Mouse (Mus musculus) hindbrain, embryonic 12.5 days (tissue): Measurements from ENCODE around the gene Soat1. TPM values are rescaled to one million over a fixed set of nuclear protein-coding genes. Genes with fewer than 3 reads are reported as not detected.
"Not testable (repeated sequence)": the region's sequence is repeated elsewhere in the genome, so short reads cannot be mapped to it uniquely, and the experiment has no call there.

ENCODE experiments used
- ATAC-seq: fragments of 200-750 bp; cut with Nextera tagmentation; 2 replicates; pipeline ENCODE4 v1.8.0; 2017; ENCODE audit warnings: moderate TSS enrichment; ENCODE audit not compliant: low FRiP score
- H3K27ac ChIP-seq: fragments of 300-500 bp; sonication (generic); 2 replicates; pipeline ENCODE4 v1.5.1; 2016; ENCODE audit warnings: mild to moderate bottlenecking
- H3K27me3 ChIP-seq: fragments of 300-500 bp; sonication (generic); 2 replicates; pipeline ENCODE4 v1.6.1; 2016; ENCODE audit warnings: mild to moderate bottlenecking
- H3K36me3 ChIP-seq: fragments of 300-500 bp; sonication (generic); 2 replicates; pipeline ENCODE4 v1.6.1; 2016; ENCODE audit warnings: mild to moderate bottlenecking
- H3K4me1 ChIP-seq: fragments of 300-500 bp; sonication (generic); 2 replicates; pipeline ENCODE4 v1.6.1; 2016
- H3K4me2 ChIP-seq: fragments of 300-500 bp; sonication (generic); replicated peaks from 2 replicates; pipeline ENCODE4 v1.6.1; 2016; ENCODE audit warnings: mild to moderate bottlenecking
- H3K4me3 ChIP-seq: fragments of 300-500 bp; sonication (generic); 2 replicates; pipeline ENCODE4 v1.5.1; 2016; ENCODE audit warnings: mild to moderate bottlenecking
- H3K9ac ChIP-seq: fragments of 300-500 bp; sonication (generic); 2 replicates; pipeline ENCODE4 v1.6.1; 2016; ENCODE audit warnings: mild to moderate bottlenecking, moderate library complexity
- H3K9me3 ChIP-seq: fragments of 300-500 bp; sonication (generic); replicated peaks from 2 replicates; pipeline ENCODE4 v1.6.1; 2016; ENCODE audit warnings: mild to moderate bottlenecking
- WGBS: fragments of 180-500 bp; shearing (Covaris S2); methylation state at CpG from one replicate; pipeline ENCODE4 v1.1.7; 2016; 5-methylcytosine and 5-hydroxymethylcytosine counted together
- polyA plus RNA-seq: library from polyadenylated mRNA; unstranded; fragments of >200 nt; fragmentation: Nextera tagmentation; extraction: Ambion mirVana; gene quantifications from 2 replicates; pipeline ENCODE4 v1.2.1, GENCODE M21; 2016

Gene Soat1
- polyA plus RNA-seq, 1 experiment from 2014 or later: 24.4 TPM

GRCm38 (mm10) chr1:156418170-156418569 lies 56.0 kb downstream of the Soat1 start:
- Histone ChIP-seq H3K4me3 (no peak overlapping the region), H3K27ac (no peak overlapping the region), H3K9ac (no peak overlapping the region), H3K4me2 (no peak overlapping the region), H3K4me1 (no peaks in the 10 kb centered on the region; the same call in 1 of the 2 replicates), H3K27me3 (no peaks in the 10 kb centered on the region), H3K36me3 (no peaks in the 10 kb centered on the region), H3K9me3 (no peaks in the 10 kb centered on the region)
- WGBS: 64% methylated on average over 4 of the region's 4 CpGs
- ATAC-seq: no peak

- Histone ChIP-seq H3K4me1 (no peaks in the 10 kb centered on the region), H3K4me2 (no peak overlapping the region), H3K9ac (no peak overlapping the region), H3K4me3 (no peak overlapping the region), H3K27me3 (no peaks in the 10 kb centered on the region), H3K9me3 (no peaks in the 10 kb centered on the region), H3K27ac (no peak overlapping the region), H3K36me3 (no peaks in the 10 kb centered on the region)
- WGBS: 58% methylated on average over 4 of the region's 4 CpGs
- ATAC-seq: no peak
These were observed 65.6 kb downstream of the Soat1 start for GRCm38 (mm10) chr1:156408521-156408920.

GRCm38 (mm10) chr1:156408004-156408403 lies 66.1 kb downstream of the Soat1 start:
- H3K36me3 ChIP-seq: no peaks in the 10 kb centered on the region
- no peaks in the 10 kb centered on the region for H3K9me3 ChIP-seq
- H3K9ac ChIP-seq: no peak overlapping the region
- no peaks in the 10 kb centered on the region for H3K4me1 ChIP-seq
- H3K4me3 ChIP-seq: no peak overlapping the region
- H3K4me2 ChIP-seq: no peak overlapping the region
- ATAC-seq: no peak
- WGBS: 74% methylated on average over 3 of the region's 3 CpGs
- no peak overlapping the region for H3K27ac ChIP-seq
- no peaks in the 10 kb centered on the region for H3K27me3 ChIP-seq

- no peak overlapping the region for H3K4me3 ChIP-seq
- 34% methylated on average over 10 of the region's 10 CpGs for WGBS
- H3K4me2 ChIP-seq: no peak overlapping the region
- ATAC-seq: no peak
- no peak overlapping the region for H3K27ac ChIP-seq
- H3K4me1 ChIP-seq: no peaks in the 10 kb centered on the region
- H3K9ac ChIP-seq: no peak overlapping the region
- H3K9me3 ChIP-seq: no peaks in the 10 kb centered on the region
- H3K27me3 ChIP-seq: no peaks in the 10 kb centered on the region
- H3K36me3 ChIP-seq: no peaks in the 10 kb centered on the region
These were observed 70.9 kb downstream of the Soat1 start for GRCm38 (mm10) chr1:156403251-156403650.

- no peak overlapping the region for H3K4me3 ChIP-seq
- H3K9me3 ChIP-seq: no peaks in the 10 kb centered on the region
- no peaks in the 10 kb centered on the region for H3K36me3 ChIP-seq
- no peaks in the 10 kb centered on the region for H3K27me3 ChIP-seq
- no peak overlapping the region for H3K4me2 ChIP-seq
- H3K27ac ChIP-seq: no peak overlapping the region
- no peaks in the 10 kb centered on the region for H3K4me1 ChIP-seq
- ATAC-seq: no peak
- 50% methylated on average over 2 of the region's 2 CpGs for WGBS
- H3K9ac ChIP-seq: no peak overlapping the region
These were observed 71.6 kb downstream of the Soat1 start for GRCm38 (mm10) chr1:156402491-156402890.

- WGBS: 88% methylated on average over 3 of the region's 3 CpGs
- not testable (repeated sequence) for H3K9ac ChIP-seq
These were observed 74.0 kb downstream of the Soat1 start for GRCm38 (mm10) chr1:156400159-156400558.

GRCm38 (mm10) chr1:156393148-156393547 lies 81.0 kb downstream of the Soat1 start:
- H3K27me3 ChIP-seq: no peaks in the 10 kb centered on the region
- no peak overlapping the region for H3K27ac ChIP-seq
- ATAC-seq: no peak
- no peaks in the 10 kb centered on the region for H3K9me3 ChIP-seq
- no peak overlapping the region for H3K4me2 ChIP-seq
- H3K4me1 ChIP-seq: no peaks in the 10 kb centered on the region
- H3K9ac ChIP-seq: no peak overlapping the region
- 84% methylated on average over 4 of the region's 4 CpGs for WGBS
- no peak overlapping the region for H3K4me3 ChIP-seq
- H3K36me3 ChIP-seq: no peaks in the 10 kb centered on the region

More at GRCm38 (mm10) chr1:156400159-156400558, 74.0 kb downstream of the Soat1 start:
- not testable (repeated sequence) for H3K4me3 ChIP-seq, H3K27ac ChIP-seq, H3K36me3 ChIP-seq, H3K4me1 ChIP-seq, H3K9me3 ChIP-seq, H3K4me2 ChIP-seq, ATAC-seq, H3K27me3 ChIP-seq

GRCm38 (mm10) chr1:156386880-156387279 lies 87.3 kb downstream of the Soat1 start:
- ATAC-seq: no peak
- H3K4me1 ChIP-seq: no peaks in the 10 kb centered on the region
- H3K4me2 ChIP-seq: no peak overlapping the region
- 78% methylated on average over 3 of the region's 3 CpGs for WGBS
- H3K4me3 ChIP-seq: no peak overlapping the region
- no peak overlapping the region for H3K27ac ChIP-seq
- H3K27me3 ChIP-seq: no peaks in the 10 kb centered on the region
- H3K9me3 ChIP-seq: no peaks in the 10 kb centered on the region
- H3K36me3 ChIP-seq: no peaks in the 10 kb centered on the region
- no peak overlapping the region for H3K9ac ChIP-seq

- Histone ChIP-seq H3K36me3 (no peaks in the 10 kb centered on the region), H3K27ac (no peak overlapping the region), H3K27me3 (no peaks in the 10 kb centered on the region), H3K9ac (no peak overlapping the region), H3K9me3 (no peaks in the 10 kb centered on the region), H3K4me3 (no peak overlapping the region), H3K4me1 (no peaks in the 10 kb centered on the region), H3K4me2 (no peak overlapping the region)
- WGBS: 87% methylated on average over 4 of the region's 4 CpGs
- ATAC-seq: no peak
These were observed 87.9 kb downstream of the Soat1 start for GRCm38 (mm10) chr1:156386232-156386631.

GRCm38 (mm10) chr1:156381217-156381616 lies 92.9 kb downstream of the Soat1 start:
- no peak for ATAC-seq
- Histone ChIP-seq H3K4me3 (no peak overlapping the region), H3K9me3 (no peaks in the 10 kb centered on the region), H3K27me3 (no peaks in the 10 kb centered on the region), H3K4me1 (no peaks in the 10 kb centered on the region), H3K27ac (no peak overlapping the region), H3K4me2 (no peak overlapping the region), H3K9ac (no peak overlapping the region), H3K36me3 (no peaks in the 10 kb centered on the region)
- WGBS: 95% methylated on average over 3 of the region's 3 CpGs

Other genes starting within 250 kb of the Soat1 start
- 0.16 and 0.34 TPM in 2 replicates for gene Tdrd5, start 170.7 kb downstream of the Soat1 start, polyA plus RNA-seq
- gene Nphs2, start 163.6 kb downstream of the Soat1 start, polyA plus RNA-seq: 0.10 TPM in 1 of 2 replicates, not detected in the other
- 612 and 684 TPM in 2 replicates for gene Gm2000, start 108.3 kb downstream of the Soat1 start, polyA plus RNA-seq
- 0.27 and 0.67 TPM in 2 replicates for gene Axdnd1, start 53.2 kb downstream of the Soat1 start, polyA plus RNA-seq
- gene Gm10031, start 49.7 kb upstream of the Soat1 start, polyA plus RNA-seq: 0.20 and 0.50 TPM in 2 replicates
- 6.6 and 7.5 TPM in 2 replicates for gene Abl2, start 84.5 kb upstream of the Soat1 start, polyA plus RNA-seq
- 5.0 and 6.5 TPM in 2 replicates for gene Tor3a, start 200.0 kb upstream of the Soat1 start, polyA plus RNA-seq
- gene Fam20b, start 244.8 kb upstream of the Soat1 start, polyA plus RNA-seq: 29.7 and 32.1 TPM in 2 replicates